Mouse (Mus musculus): ENCODE results near the gene Tulp1.

GRCm38 (mm10) chr17:28351353-28351890 is 13.6 kb downstream of the Tulp1 start:
- TF ChIP-seq EP300 (IDR thresholded peaks at IDR 0.05): no peak
- no peak for TF ChIP-seq CTCF (IDR thresholded peaks at IDR 0.05)

All from lung, postnatal 0 days (tissue).